14 mouse cellular contexts compared by ENCODE assay signal in the genomic region with DNA sequence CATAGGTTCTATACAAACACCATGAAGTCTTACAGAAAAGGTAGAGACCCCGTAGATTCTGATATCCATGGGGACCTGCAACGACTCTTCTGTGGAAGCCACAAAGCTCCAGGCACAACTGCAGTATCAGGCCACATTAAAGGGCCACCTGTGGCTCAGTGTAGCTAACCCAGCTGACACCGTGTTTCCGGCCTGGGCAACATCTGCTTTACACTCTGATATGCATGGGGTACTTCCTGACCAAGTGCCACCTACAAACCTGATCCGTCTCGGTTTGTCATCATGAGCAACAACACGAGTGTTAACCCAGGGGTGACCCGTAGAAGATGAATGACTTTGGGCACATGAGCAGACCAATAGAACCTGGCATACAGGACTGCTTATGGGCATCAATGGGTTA. TPM values are rescaled to one million over a fixed set of nuclear protein-coding genes. Genes with fewer than 3 reads are reported as not detected.
DNase-seq lines count a peak whose midpoint lies in the region; ATAC-seq and TF ChIP-seq lines count a peak whose summit lies in the region.
"Had no signal": no experiment of that assay in that cellular context is flagged by ENCODE, and none has a peak within 500 bp of the region (broad histone marks: within the 10 kb centered on the region; RNA-seq: fewer than 3 reads in every experiment).

No protein-coding gene starts in this region.

- H3K27me3 ChIP-seq in heart, embryonic 16.5 days (ENCODE audit: control insufficient read depth, insufficient read depth, low read length) = no peaks in the 10 kb centered on the region
- no peaks in the 10 kb centered on the region for H3K27me3 ChIP-seq in splenic B cell, adult 2 months (ENCODE audit: control insufficient read depth, insufficient read depth, low read length, poor library complexity, severe bottlenecking)
- H3K27me3 ChIP-seq: midbrain, embryonic 13.5 days had no signal

- no peaks in the 10 kb centered on the region for H3K9me3 ChIP-seq in heart, embryonic 16.5 days (replicated peaks; ENCODE audit: control insufficient read depth, low read length)
- H3K9me3 ChIP-seq: midbrain, embryonic 13.5 days had no signal

- 81% methylated on average over 8 of the region's 8 CpGs for WGBS in heart, embryonic 16.5 days

- no peak overlapping the region for H3K9ac ChIP-seq in heart, embryonic 16.5 days (ENCODE audit: low read length)
- H3K9ac ChIP-seq: liver, embryonic 14.5 days; midbrain, embryonic 13.5 days had no signal

- no peaks in the 10 kb centered on the region for H3K36me3 ChIP-seq in heart, embryonic 16.5 days (ENCODE audit: control insufficient read depth, insufficient read depth)
- no peaks in the 10 kb centered on the region for H3K36me3 ChIP-seq in splenic B cell, adult 2 months (ENCODE audit: control insufficient read depth, insufficient read depth, low read length, poor library complexity, severe bottlenecking)
- H3K36me3 ChIP-seq: midbrain, embryonic 13.5 days had no signal

- no peak overlapping the region for H3K4me3 ChIP-seq in heart, embryonic 16.5 days (ENCODE audit: low read length)
- H3K4me3 ChIP-seq in gastrocnemius, adult 2 months = no peak overlapping the region
- H3K4me3 ChIP-seq: midbrain, embryonic 13.5 days had no signal

- H3K27ac ChIP-seq in heart, embryonic 16.5 days (ENCODE audit: low read length) = peak overlapping the region; percentile 52
- no peak overlapping the region for H3K27ac ChIP-seq in gastrocnemius, adult 2 months
- H3K27ac ChIP-seq: midbrain, embryonic 13.5 days had no signal

- H3K4me2 ChIP-seq in heart, embryonic 16.5 days (ENCODE audit: low read depth, low read length) = no peak overlapping the region
- H3K4me2 ChIP-seq: midbrain, embryonic 13.5 days had no signal

- DNase-seq in heart, adult 11 months = no peak
- peak; percentile 29 for DNase-seq in lung, postnatal 36 days
- peak; percentile 89 for DNase-seq in splenic B cell, adult 2 months (ENCODE audit: low read depth, low spot score)
- DNase-seq in gastrocnemius, adult 2 months = no peak
- no peak for DNase-seq in gastrocnemius, postnatal 4 days (ENCODE audit: low spot score in 2 of 2)
- DNase-seq in layer of hippocampus, adult 18-20 months (ENCODE audit: low spot score in 2 of 2) = no peak
- DNase-seq: kidney, postnatal 36 days; right cerebral cortex, postnatal 4 days had no signal

- peak; percentile 46 for ATAC-seq in heart, embryonic 16.5 days (replicated peaks; ENCODE audit: extremely low read depth, insufficient read depth, low FRiP score)
- ATAC-seq in CD4-positive, CD25-positive, alpha-beta regulatory T cell, adult 4 months = peak; percentile 91
- ATAC-seq: midbrain, embryonic 13.5 days had no signal

- no peak for TF ChIP-seq CTCF in gastrocnemius, adult 2 months (IDR thresholded peaks at IDR 0.05)

- peaks cover 21% of the 10 kb centered on the region for H3K4me1 ChIP-seq in heart, embryonic 16.5 days (ENCODE audit: control insufficient read depth, insufficient read depth, low read length)

- intact Hi-C loops in gastrocnemius, adult 2 months (cut with DNase I) = no loop called here

RNA-seq across cellular contexts. Expression of a gene that starts 18.1 kb away (rescaled TPM):
- 1.4 TPM in 1 of 2 replicates, not detected in the other for polyA plus RNA-seq in heart, embryonic 16.5 days (2015; fragmentation: Nextera tagmentation; extraction: Ambion mirVana)
- polyA plus RNA-seq in CD4-positive, CD25-positive, alpha-beta regulatory T cell, adult 4 months (2017; shearing (Covaris generic)) = 1 to 10 TPM; 1.3 to 1.4 TPM
- 1 to 10 TPM; 2.8 to 5.1 TPM for total RNA-seq in gastrocnemius, adult 2 months (2021)
- total RNA-seq in gastrocnemius, postnatal 4 days (2021) = 1 to 10 TPM; 1.5 to 3.6 TPM
- 10 to 100 TPM; 32.0 to 32.9 TPM for total RNA-seq in layer of hippocampus, adult 18-20 months (2021)
- polyA plus RNA-seq: cortical plate, adult 2 months; heart, embryonic 14.5 days; liver, embryonic 14.5 days had no signal

RNA-seq across cellular contexts. Expression of a gene that starts 47.8 kb away (rescaled TPM):
- 12.4 and 12.7 TPM in 2 replicates for polyA plus RNA-seq in heart, embryonic 16.5 days (2015; fragmentation: Nextera tagmentation; extraction: Ambion mirVana)
- 1 to 10 TPM; 1.5 to 6.1 TPM for polyA plus RNA-seq in CD4-positive, CD25-positive, alpha-beta regulatory T cell, adult 4 months (2017; shearing (Covaris generic))
- total RNA-seq in gastrocnemius, adult 2 months (2021) = 1 to 10 TPM; 4.2 to 5.6 TPM
- 10 to 100 TPM; 10.4 to 12.4 TPM for total RNA-seq in gastrocnemius, postnatal 4 days (2021)
- 10 to 100 TPM; 62.6 to 65.4 TPM for total RNA-seq in layer of hippocampus, adult 18-20 months (2021)

Comparison
In these comparisons a context has a peak if more than half of its experiments do, and no peak if none do; other contexts are left out.
1. DNase-seq: peak in lung, postnatal 36 days (single experiment) and splenic B cell, adult 2 months (single experiment); none in heart, adult 11 months (single experiment), gastrocnemius, adult 2 months (single experiment), gastrocnemius, postnatal 4 days (0 of 2) and layer of hippocampus, adult 18-20 months (0 of 2).
2. RNA of a gene that starts 18.1 kb away (total RNA-seq): 32.0 to 32.9 TPM in layer of hippocampus, adult 18-20 months; 2.8 to 5.1 TPM in gastrocnemius, adult 2 months and 1.5 to 3.6 TPM in gastrocnemius, postnatal 4 days; every median in the first group is over 4 times any median in the second.
3. RNA of a gene that starts 47.8 kb away (total RNA-seq): 62.6 to 65.4 TPM in layer of hippocampus, adult 18-20 months; 10.4 to 12.4 TPM in gastrocnemius, postnatal 4 days and 4.2 to 5.6 TPM in gastrocnemius, adult 2 months; every median in the first group is over 4 times any median in the second.